Mouse (Mus musculus) skeletal muscle tissue, adult 2 months (tissue): ENCODE measurements around the gene Pnpla3.

ENCODE experiments used
- DNase-seq: peaks from one replicate; pipeline ENCODE4 v3.0.0-alpha.2; 2012; ENCODE audit warnings: low read depth, low spot score

Pnpla3 gene

GRCm38 (mm10) chr15:84216461-84217084 is 48.9 kb downstream of the Pnpla3 start:
- no peak for DNase-seq

- no peak for DNase-seq
These were observed 50.5 kb downstream of the Pnpla3 start for GRCm38 (mm10) chr15:84217969-84218782.

GRCm38 (mm10) chr15:84218783-84219271 is 51.2 kb downstream of the Pnpla3 start:
- DNase-seq: no peak

- no peak for DNase-seq
These were observed 53.9 kb downstream of the Pnpla3 start for GRCm38 (mm10) chr15:84221539-84221938.

- DNase-seq: no peak
These were observed 55.8 kb downstream of the Pnpla3 start for GRCm38 (mm10) chr15:84223423-84223822.

GRCm38 (mm10) chr15:84224779-84225178 is 57.1 kb downstream of the Pnpla3 start:
- DNase-seq: no peak

- DNase-seq: no peak
These were observed 59.3 kb downstream of the Pnpla3 start for GRCm38 (mm10) chr15:84226918-84227317.

- no peak for DNase-seq
These were observed 63.0 kb downstream of the Pnpla3 start for GRCm38 (mm10) chr15:84230661-84231060.

GRCm38 (mm10) chr15:84231113-84231712 is 63.6 kb downstream of the Pnpla3 start:
- no peak for DNase-seq

GRCm38 (mm10) chr15:84231721-84232561 is 64.3 kb downstream of the Pnpla3 start, which contains the start of gene Parvb:
TSS of gene Parvb (plus strand) at chr15:84232043.
- peak; percentile 71 for DNase-seq

- DNase-seq: no peak
These were observed 65.0 kb downstream of the Pnpla3 start for GRCm38 (mm10) chr15:84232609-84233008.

- no peak for DNase-seq
These were observed 67.4 kb downstream of the Pnpla3 start for GRCm38 (mm10) chr15:84234794-84235581.

GRCm38 (mm10) chr15:84235646-84236045 is 68.0 kb downstream of the Pnpla3 start:
- peak; percentile 63 for DNase-seq
